Mouse (Mus musculus): Measurements from ENCODE around the gene Trex1. TPM values are rescaled to one million over a fixed set of nuclear protein-coding genes. Genes with fewer than 3 reads are reported as not detected.

Trex1 gene
- total RNA-seq, 4 experiments from 2014 or later, result 16.3 to 19.2 (median 17.6) TPM

DNA sequence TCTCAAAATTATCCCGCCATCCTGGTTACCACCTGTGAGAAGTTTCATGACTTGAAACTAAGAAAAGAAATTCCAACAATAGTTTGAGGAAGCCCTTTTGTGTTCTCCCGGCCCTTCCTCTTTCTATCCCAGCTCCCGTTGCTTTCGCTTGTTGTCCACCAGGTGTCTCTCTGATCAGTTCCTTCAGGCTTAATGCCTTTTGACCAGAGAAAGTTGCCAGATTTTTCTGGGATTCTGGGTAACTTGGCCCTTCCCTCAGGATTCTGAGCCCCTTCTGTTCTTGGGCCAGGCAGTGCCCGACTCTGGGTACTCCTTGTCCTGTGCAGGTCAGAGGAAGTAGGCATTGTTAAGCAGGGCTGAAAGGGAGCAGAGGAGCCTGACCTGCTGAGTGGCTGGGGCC lies 28.5 kb upstream of the Trex1 start:
- peak; percentile 55 for DNase-seq (ENCODE audit: low spot score)

DNA sequence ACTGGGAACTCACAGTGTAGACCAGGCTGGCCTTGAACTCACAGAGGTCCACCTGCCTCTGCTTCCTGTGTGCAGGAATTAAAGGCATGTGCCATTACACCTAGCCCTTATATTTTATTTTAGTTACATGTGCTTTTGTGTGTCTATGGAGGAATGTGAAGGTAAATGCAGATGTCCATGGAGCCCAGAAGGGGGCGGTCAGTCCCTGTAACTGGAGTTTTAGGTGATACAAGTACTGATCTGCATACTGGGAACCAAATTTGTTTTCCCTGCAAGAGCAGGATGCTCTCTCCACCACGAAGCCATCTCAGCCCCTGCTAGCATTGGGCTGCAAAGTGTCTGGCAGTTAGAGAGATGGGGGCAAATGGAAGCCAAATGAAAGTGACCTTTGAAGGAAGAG lies 25.4 kb upstream of the Trex1 start:
- no peak for DNase-seq (ENCODE audit: low spot score)

GRCm38 (mm10) chr9:109082124-109082800 lies 22.7 kb upstream of the Trex1 start, which contains the start of the genes Ccdc51 and Tma7:
TSS of gene Ccdc51 (plus strand) at chr9:109082493.
TSS of gene Tma7 (minus strand) at chr9:109082587.
- peak; percentile 85 for DNase-seq (ENCODE audit: low spot score)

DNA sequence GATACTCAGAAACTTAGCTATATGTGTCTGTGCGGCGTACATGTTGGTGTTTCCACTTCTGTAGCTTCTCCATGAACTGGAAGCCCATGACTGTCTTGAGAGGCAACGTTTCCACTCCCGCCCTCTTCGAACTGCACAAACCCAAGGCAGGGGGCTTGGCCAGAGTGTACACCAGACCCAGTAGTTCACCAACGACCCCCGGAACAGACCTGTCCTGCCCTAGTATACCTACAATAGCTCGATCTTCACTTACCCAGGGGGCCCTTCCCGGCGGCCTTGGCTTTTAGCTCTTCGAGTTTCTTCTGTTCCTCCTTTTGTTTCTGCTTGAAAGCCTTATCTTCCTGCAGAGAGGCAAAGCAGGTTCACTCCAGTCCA lies 22.2 kb upstream of the Trex1 start:
- no peak for DNase-seq (ENCODE audit: low spot score)

DNA sequence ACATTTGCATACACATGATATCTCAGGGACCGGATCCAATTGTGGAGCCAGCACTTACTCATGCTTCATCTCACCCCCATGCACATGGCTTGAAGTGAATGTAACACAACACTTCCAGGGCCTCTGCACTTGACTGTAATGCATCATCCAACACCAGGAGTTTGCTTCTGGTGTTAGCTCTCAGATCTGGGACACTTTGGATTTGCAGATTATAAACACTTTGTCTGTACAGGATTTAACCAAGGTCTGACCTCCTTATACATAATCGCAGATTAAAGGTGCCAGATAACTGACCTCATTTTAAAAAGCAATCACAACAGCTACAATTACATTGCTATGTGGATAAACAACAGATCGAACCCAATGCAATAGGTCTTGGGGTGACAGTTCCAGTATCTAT lies 21.0 kb upstream of the Trex1 start:
- DNase-seq (ENCODE audit: low spot score), result no peak

DNA sequence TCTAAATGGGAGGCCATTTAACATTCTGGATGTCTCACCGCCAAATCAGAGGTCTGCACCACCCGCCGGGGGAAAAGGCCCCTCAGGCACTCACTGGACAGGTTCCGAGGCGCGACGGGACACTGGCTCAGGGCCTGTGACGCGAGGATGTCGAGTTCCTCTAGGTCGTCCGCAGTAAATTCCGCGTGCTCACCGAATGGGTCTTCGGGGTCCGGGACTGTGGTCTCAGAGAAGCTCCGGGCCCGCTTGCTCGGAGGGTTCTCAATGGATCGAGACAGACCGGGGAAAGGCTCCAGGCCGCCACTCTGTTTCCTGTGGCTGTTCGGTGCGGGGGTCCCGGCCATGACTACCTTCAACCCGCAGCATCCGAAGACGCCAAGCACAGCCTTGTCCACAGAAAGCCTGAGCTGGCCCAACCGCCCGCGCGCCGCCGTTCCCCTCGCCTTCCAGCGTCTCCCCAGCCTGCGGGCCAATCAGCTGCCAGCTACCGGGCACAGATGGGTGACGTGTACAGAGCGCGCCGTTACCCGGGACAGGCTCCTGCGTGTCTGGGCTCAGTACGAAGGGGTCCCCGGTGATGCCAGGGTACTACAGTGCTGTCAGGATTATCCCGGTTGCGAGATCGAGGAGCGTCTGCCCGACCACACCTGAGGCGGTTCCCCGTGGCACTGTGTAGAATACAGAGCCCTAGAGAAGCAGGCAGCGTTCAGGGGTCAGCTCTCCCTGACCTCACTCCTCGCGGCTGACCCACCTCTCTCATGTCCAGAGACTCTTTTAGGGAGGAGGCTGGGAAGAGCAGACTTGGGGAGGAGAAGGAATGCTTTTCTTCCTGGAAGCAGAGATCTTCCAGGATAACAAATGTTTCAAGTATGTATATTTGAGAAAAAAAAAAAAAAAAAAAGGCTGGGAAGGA lies 14.4 kb upstream of the Trex1 start, which contains the start of gene Atrip:
Gene Atrip, minus strand, starts transcription at position 464 of the 913 bp plus-strand sequence.
- peak; percentile 88 for DNase-seq (ENCODE audit: low spot score)

GRCm38 (mm10) chr9:109068095-109068735 lies 8.7 kb upstream of the Trex1 start:
- no peak for DNase-seq (ENCODE audit: low spot score)

- DNase-seq (ENCODE audit: low spot score), result no peak
Measured at GRCm38 (mm10) chr9:109060898-109061295, 1.4 kb upstream of the Trex1 start.

GRCm38 (mm10) chr9:109060184-109060897 lies 807 bp upstream of the Trex1 start:
- DNase-seq (ENCODE audit: low spot score), result no peak

DNA sequence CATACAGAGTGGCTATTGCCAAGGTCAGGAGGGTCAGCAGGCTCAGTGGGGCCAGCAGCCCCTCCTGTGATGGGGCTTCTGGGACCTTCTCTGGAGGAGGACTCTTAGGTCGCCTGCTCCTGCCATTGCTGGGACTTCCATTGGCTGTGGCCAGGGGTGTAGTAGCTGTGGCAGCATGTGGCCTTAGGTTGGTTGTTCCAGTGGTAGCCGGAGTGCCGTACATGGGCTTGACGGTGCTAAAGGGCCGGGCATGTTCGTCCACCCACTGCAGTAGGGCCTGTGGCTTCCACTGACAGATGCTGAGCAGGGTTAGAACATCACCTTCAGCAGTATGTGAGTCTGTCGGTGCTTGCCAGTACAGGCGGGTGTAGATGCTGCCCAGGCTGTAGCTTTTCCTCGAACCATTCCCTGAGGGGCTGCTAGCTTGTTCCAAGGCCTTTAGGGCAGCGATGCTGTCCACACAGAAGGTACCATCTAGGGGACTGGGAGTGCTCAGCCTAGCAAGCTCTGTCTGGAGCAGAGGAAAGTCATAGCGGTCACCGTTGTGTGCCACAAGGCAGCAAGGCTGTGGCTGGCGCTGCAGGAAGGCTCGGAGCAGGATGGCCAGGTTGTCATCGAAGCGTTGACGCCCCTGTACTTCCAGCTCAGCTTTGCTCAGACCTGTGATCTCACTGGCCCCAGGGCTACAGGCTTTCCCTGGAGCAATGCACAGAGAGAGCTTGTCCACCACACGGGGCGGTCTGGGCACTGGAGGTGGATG lies 1.3 kb downstream of the Trex1 start:
- DNase-seq (ENCODE audit: low spot score), result no peak

GRCm38 (mm10) chr9:109057543-109057942 lies 2.0 kb downstream of the Trex1 start:
- DNase-seq (ENCODE audit: low spot score), result peak; percentile 46

GRCm38 (mm10) chr9:109056916-109057315 lies 2.6 kb downstream of the Trex1 start:
- DNase-seq (ENCODE audit: low spot score), result no peak

DNA sequence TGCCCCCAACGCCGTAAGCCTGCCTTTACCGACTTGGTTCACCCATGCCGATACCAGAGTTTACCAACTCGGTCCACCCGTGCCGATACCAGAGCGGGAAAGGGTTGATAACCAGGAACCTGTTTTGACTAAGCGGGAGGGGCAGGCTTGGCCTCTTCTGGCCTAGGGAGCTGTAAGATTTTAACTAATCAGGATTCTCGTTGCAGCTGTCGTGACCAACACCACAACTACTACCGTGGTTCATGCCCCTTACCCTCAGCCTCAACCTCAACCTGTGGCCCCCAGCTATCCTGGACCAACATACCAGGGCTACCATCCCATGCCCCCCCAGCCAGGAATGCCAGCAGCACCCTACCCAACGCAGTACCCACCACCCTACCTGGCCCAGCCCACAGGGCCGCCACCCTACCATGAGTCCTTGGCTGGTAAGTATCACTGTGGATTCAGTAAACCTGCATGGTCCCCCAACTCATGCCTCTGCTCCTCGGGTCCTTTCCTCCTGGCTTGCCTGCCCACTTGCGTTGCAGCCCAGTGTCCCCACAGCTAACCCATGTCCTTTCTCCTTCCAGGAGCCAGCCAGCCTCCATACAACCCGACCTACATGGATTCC lies 3.3 kb downstream of the Trex1 start:
- no peak for DNase-seq (ENCODE audit: low spot score)

DNA sequence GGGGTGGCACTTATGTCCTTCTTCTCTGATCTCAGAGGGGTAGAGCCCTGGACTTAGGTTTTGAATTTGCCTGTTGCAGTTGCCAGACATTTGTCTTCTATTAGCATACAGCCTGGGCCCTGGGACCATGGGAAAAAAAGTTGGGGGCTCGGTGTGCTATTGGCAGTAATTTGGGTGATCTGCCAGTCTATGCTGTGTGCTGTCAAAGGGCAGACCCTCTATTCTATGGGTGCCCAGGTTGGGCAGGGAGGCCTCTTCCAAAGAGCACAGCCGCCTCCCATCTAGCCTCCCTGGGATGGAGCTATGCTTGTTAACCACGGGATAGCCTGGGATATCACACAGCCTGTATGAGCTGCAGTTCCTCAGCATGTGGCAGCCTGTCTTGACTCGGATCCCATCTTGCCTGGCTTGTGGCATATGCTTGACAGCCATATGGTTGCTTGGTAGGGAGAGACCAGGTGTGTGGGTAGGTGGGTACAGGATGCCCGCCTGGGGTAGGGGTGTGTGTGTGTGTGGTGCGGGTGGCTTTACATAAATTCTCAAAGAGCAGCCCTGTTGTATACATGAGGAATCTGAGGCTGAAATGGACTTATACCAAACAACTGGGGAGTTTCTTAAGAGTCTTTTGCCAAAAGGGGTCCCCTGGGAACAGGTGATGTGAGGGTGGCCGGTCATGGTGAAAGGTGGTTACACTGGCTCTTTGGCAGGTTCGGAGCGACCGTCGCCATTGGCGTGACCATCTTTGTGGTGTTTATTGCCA lies 4.1 kb downstream of the Trex1 start:
- DNase-seq (ENCODE audit: low spot score), result no peak

DNA sequence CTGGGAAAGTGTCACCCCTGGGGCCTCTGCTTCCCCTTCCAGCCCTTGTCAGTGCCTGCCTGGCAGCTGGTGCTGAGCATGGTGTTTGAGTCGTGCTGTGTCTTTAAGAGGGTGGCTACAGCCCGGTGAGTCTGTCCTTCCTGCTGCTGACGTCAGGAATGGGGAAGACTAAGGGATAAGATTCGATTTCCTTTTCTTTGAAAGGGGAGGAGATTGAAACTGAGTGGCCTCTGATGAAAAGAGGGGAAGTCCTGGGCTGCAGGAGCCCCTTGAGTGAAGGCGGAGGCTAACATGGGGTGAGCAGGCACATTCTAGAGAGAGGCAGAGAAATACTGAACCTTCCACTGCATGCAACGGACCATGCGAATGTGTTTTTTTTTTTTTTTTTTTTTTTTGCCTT lies 4.8 kb downstream of the Trex1 start:
- DNase-seq (ENCODE audit: low spot score), result peak; percentile 87

DNA sequence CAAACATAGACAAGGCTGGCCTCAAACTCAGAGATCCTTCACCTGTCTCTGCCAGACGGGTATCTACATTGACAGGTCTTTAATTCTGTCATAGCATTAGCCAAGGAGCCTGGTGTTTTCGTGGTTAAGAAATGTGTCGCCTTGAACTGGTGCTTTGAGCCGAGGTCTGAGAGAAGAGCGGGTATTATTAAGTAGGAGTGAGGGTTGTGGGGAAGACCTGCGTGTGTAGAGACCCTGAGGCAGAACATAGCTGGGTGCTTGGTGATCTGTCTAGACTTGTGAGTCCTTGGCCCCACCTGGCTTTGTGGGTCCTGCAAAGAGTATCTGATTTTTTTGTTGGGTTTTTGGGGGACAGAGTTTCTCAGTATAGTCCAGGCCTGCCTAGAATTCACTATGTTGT lies 5.7 kb downstream of the Trex1 start:
- DNase-seq (ENCODE audit: low spot score), result no peak

GRCm38 (mm10) chr9:109053366-109053765 lies 6.2 kb downstream of the Trex1 start:
- DNase-seq (ENCODE audit: low spot score), result no peak

- DNase-seq (ENCODE audit: low spot score), result no peak
Measured at GRCm38 (mm10) chr9:109052490-109053260, 6.9 kb downstream of the Trex1 start.

Data from heart, adult 8-10 months (tissue).